Mouse (Mus musculus) adipocyte (in vitro differentiated cells): ENCODE results near the gene Olfr1390.
"Not testable (repeated sequence)": the region's sequence is repeated elsewhere in the genome, so short reads cannot be mapped to it uniquely, and the experiment has no call there.

Experiments used
- DNase-seq: peaks from one replicate; pipeline ENCODE4 v3.0.0-alpha.2; 2016; ENCODE audit warnings: low spot score

Gene Olfr1390

GRCm38 (mm10) chr11:49334888-49335287, at the start of gene Olfr1390:
TSS of gene Olfr1390 (plus strand) at chr11:49335188.
- no peak for DNase-seq

DNA sequence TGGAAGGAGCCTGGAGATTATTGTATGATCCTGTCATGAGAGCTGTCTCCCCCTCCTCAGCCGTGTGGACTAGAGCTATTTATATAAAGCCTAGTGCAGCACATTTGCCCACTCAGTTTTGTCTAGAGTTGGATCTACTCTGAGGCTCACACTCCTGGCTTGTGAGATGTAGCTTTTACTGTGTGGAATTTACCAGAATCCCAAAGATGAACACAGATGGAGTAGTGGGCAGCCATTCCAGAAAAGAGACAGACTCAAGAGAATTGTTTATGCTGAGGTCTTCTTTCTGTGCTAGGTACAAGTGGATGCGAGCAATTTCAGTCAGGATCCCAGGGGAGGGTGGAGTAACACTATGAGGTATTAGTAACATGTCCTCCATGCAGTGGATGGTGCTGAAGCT, 47.7 kb upstream of the Olfr1390 start:
- DNase-seq: no peak

DNA sequence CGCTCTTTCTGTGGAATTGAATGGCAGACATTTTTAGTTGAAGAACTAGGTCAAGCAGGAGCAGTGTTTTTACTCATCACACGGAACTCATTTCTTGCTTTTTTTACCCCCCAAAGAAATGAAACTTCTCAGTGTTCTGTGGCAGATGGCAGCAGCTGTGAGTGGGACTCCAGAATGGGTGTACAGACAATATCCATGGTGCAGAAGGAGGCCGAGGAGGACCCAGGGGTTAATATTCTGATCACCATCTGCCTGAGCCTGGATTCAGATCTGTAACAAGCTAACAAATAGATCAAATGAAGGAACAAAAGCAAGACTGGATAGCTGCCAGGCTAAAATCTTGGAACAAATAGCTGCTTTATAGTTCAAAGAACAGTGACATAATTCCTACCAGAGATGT, 42.2 kb upstream of the Olfr1390 start:
- no peak for DNase-seq

- DNase-seq: no peak
Observed at GRCm38 (mm10) chr11:49304441-49304840, 30.5 kb upstream of the Olfr1390 start, which contains the start of gene Olfr10. TSS of gene Olfr10 (plus strand) at chr11:49304741.

GRCm38 (mm10) chr11:49308547-49308946, 26.4 kb upstream of the Olfr1390 start:
- DNase-seq: not testable (repeated sequence)

DNA sequence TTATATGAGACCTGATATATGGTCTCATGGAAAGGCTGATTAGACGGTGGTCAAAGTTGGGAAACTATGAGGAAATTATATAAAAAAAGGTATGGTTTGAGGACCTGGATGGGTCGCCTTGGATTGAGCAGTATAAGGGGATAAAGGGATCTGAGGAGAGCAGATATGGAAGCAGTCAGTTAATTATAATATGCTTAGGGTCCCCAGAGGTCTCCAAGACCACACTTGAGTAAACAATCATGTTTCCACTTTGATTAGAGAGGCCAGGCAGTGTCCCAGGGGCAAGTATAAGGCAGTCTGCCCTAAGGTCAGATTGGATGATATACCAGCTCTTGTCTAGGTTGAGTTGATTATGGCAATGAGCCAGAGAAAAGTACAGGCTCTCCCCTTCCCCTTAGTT, 12.5 kb upstream of the Olfr1390 start, which contains the start of gene Olfr1391:
TSS of gene Olfr1391 (plus strand) at position 301 of the 400 bp plus-strand sequence.
- DNase-seq: no peak

DNA sequence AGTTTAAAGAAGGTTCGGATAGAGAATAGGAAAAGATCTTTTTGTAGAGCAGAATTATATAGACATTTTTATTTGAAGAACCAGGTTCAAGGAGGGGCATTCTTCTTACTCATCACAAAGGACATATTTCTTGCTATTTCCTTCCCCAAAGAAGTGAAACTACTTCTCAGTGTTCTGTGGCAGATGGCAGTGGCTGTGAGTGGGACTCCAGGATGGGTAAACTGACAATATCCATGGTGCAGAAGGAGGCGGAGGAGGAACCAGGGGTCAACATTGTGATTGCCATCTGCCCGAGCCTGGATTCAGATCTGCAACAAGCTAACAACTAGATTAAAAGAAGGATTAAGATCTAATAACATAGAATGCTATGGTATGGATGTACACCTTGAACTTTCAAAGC, 8.3 kb upstream of the Olfr1390 start:
- no peak for DNase-seq

DNA sequence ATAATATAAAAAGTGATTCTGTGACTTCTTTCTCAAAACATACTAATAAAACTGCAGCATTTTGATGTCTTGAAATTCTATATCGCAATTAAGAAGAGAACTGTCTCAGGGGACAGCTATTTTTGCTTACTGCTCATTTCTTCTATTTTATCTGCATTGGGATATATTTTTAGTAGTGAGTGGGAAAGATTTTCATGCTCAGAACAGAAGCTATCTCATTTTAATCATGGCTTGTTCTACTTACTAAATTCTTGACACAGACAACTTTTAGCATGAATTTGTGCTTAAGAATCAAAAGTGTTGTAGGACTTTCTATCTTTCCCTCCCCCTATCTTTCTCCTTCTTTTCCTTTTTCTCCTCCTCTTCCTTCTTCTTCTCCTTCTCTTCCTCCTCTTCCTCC, 5.3 kb upstream of the Olfr1390 start:
- no peak for DNase-seq

DNA sequence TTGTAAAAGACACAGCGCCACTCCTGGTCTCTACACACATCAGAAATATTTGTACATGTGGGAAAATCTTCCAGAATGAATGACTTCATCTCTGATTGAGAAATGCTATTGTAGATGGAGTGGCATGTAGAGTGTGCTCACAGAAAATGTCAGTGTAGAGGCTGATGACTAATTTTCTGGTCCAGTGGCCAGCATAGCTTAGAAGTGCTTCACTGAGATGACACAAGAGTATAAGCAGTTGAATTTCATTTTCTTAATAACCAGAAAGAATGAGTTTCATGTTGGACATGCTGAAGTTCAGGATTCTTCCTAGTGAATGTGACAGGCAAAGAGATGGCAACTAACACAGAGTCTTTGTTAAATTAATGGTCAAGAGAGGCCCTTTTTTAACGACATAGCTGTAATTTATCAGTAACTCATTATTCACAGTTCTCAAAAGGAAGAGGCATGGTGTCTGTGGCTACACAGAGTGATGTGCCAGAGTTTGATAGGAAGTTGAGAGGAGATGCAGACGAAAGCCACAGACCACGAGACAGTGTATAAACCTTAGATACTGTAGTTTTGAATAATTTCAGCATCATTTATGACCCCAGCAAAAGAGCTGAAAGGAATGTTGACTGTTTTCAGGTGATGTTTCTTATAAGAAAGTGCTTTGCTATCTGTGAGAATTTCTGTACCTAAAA, 2.3 kb downstream of the Olfr1390 start:
- no peak for DNase-seq

- no peak for DNase-seq
Observed at GRCm38 (mm10) chr11:49383133-49383532, 48.1 kb downstream of the Olfr1390 start.

GRCm38 (mm10) chr11:49386118-49386517, 51.1 kb downstream of the Olfr1390 start:
- DNase-seq: not testable (repeated sequence)
